In the genomic region with DNA sequence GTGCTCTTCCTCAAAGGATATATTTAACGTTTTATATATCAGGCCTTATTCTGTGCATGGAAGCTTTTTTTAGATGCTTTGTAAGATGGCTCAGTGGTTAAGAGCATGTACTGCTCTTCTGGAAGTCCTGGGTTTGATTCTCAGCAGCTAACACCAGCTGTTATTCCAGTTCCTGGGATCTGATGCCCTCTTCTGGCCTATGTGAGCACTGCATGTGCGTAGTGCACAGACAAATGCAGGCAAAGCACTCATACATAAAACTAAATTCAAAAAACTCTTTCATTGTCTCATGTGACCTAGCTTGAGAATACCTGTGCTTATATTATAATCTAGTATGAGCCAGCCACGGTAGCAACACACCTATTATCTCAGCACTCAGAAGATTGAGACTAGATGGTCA, we compare ENCODE assay signal across 9 mouse cellular contexts. TPM values are rescaled to one million over a fixed set of nuclear protein-coding genes. Genes with fewer than 3 reads are reported as not detected.
DNase-seq lines count a peak whose midpoint lies in the region; ATAC-seq and TF ChIP-seq lines count a peak whose summit lies in the region.
"Had no signal": no experiment of that assay in that cellular context is flagged by ENCODE, and none has a peak within 500 bp of the region (broad histone marks: within the 10 kb centered on the region; RNA-seq: fewer than 3 reads in every experiment).

No protein-coding gene starts in this region.

- H3K4me3 ChIP-seq in left cerebral cortex, adult 2 months: no peak overlapping the region
- no peak overlapping the region for H3K4me3 ChIP-seq in small intestine, adult 2 months (ENCODE audit: low read depth, low read length)

- TF ChIP-seq CTCF in left cerebral cortex, adult 2 months (IDR thresholded peaks at IDR 0.05): peak; percentile 66
- peak; percentile 50; the same call in 1 of the 2 replicates for TF ChIP-seq CTCF in small intestine, adult 2 months (IDR thresholded peaks at IDR 0.05; ENCODE audit: extremely low read depth, insufficient read length, insufficient replicate concordance, low read depth, low read length)

- ATAC-seq in inflammation-experienced regulatory T-cells, adult 6 months: no peak

- DNase-seq in adrenal gland, adult 18-20 months (ENCODE audit: low spot score in 2 of 2): peak; percentile 57 to 61
- DNase-seq in adrenal gland, adult 8-10 months: no peak
- no peak for DNase-seq in left cerebral cortex, adult 2 months (ENCODE audit: extremely low spot score in 1 of 2, low spot score in 2 of 2)
- DNase-seq in left cerebral cortex, adult 8-10 months (ENCODE audit: low spot score in 2 of 2): no peak
- peak; percentile 34 for DNase-seq in brain, adult 2 months (ENCODE audit: low read depth, low spot score)
- DNase-seq in large intestine, adult 2 months (ENCODE audit: low read depth, low spot score): peak; percentile 7

- H3K27ac ChIP-seq in left cerebral cortex, adult 2 months: no peak overlapping the region
- no peak overlapping the region for H3K27ac ChIP-seq in small intestine, adult 2 months (ENCODE audit: insufficient read depth, low read depth, low read length)

- 0 out of 2 replicates have a peak, but pooled peaks cover 2% of the 10 kb centered on the region for H3K36me3 ChIP-seq in small intestine, adult 2 months (ENCODE audit: control insufficient read depth, insufficient read depth, low read length)

- TF ChIP-seq POLR2A in small intestine, adult 2 months (IDR thresholded peaks at IDR 0.05; ENCODE audit: low read depth, low read length): no peak

- H3K27me3 ChIP-seq in small intestine, adult 2 months (ENCODE audit: control insufficient read depth, insufficient read depth, low read length): no peaks in the 10 kb centered on the region

- intact Hi-C loops in left cerebral cortex, adult 2 months (cut with DNase I): loop anchor here (10.0 kb wide), 1 partner anchor 168 kb away; no protein-coding TSS in a partner anchor

- WGBS in large intestine, adult 2 months: 60% methylated on average over 3 of the region's 3 CpGs
- 56% methylated on average over 3 of the region's 3 CpGs for WGBS in small intestine, adult 2 months

- H3K4me1 ChIP-seq in small intestine, adult 2 months (ENCODE audit: control insufficient read depth, insufficient read depth, insufficient read length, low read length): no peaks in the 10 kb centered on the region

RNA-seq across cellular contexts. Expression of gene Serpinf1, which starts 15.6 kb away (rescaled TPM):
- total RNA-seq in adrenal gland, adult 18-20 months (2021): 10 to 100 TPM; 13.7 to 28.0 TPM
- 10 to 100 TPM in 3 of 4 experiments, 1 to 10 TPM in 1; 9.0 to 31.5 (median 14.5) TPM for total RNA-seq in adrenal gland, adult 8-10 months (2022)
- total RNA-seq in left cerebral cortex, adult 2 months (2021): 10 to 100 TPM in 1 of 2 experiments, 1 to 10 TPM in 1; 9.7 to 10.5 TPM
- total RNA-seq in left cerebral cortex, adult 8-10 months (2022): 10 to 100 TPM in 2 of 4 experiments, 1 to 10 TPM in 2; 8.5 to 17.8 (median 11.3) TPM
- polyA plus RNA-seq in large intestine, adult 2 months (2012; rRNA removed): 12.0 and 12.7 TPM in 2 replicates
- 5.8 and 13.7 TPM in 2 replicates for polyA plus RNA-seq in small intestine, adult 2 months (2012; rRNA removed)
- 1 to 10 TPM; 3.3 to 5.0 (median 4.9) TPM for polyA plus RNA-seq in inflammation-experienced regulatory T-cells, adult 6 months (2017; shearing (Covaris generic))

RNA-seq across cellular contexts. Expression of gene Serpinf2, which starts 32.5 kb away (rescaled TPM):
- not detected for total RNA-seq in adrenal gland, adult 18-20 months (2021)
- under 1 TPM in 3 of 4 experiments, not detected in 1; 0.31 to 0.41 (median 0.38) TPM for total RNA-seq in adrenal gland, adult 8-10 months (2022)
- under 1 TPM in 1 of 2 experiments, not detected in 1; 0.28 TPM for total RNA-seq in left cerebral cortex, adult 2 months (2021)
- under 1 TPM in 3 of 4 experiments, not detected in 1; 0.27 to 0.84 (median 0.43) TPM for total RNA-seq in left cerebral cortex, adult 8-10 months (2022)
- 2.8 and 3.8 TPM in 2 replicates for polyA plus RNA-seq in large intestine, adult 2 months (2012; rRNA removed)
- 2.0 and 4.3 TPM in 2 replicates for polyA plus RNA-seq in small intestine, adult 2 months (2012; rRNA removed)
- polyA plus RNA-seq in inflammation-experienced regulatory T-cells, adult 6 months (2017; shearing (Covaris generic)): not detected
- polyA plus RNA-seq: heart, embryonic 14.5 days had no signal

RNA-seq across cellular contexts. Expression of gene Wdr81, which starts 47.7 kb away (rescaled TPM):
- total RNA-seq in adrenal gland, adult 18-20 months (2021): 10 to 100 TPM; 11.5 to 15.3 TPM
- 10 to 100 TPM; 19.3 to 21.7 (median 20.2) TPM for total RNA-seq in adrenal gland, adult 8-10 months (2022)
- total RNA-seq in left cerebral cortex, adult 2 months (2021): 10 to 100 TPM; 19.5 to 20.7 TPM
- 10 to 100 TPM; 20.2 to 22.5 (median 22.0) TPM for total RNA-seq in left cerebral cortex, adult 8-10 months (2022)
- 9.4 and 10.8 TPM in 2 replicates for polyA plus RNA-seq in large intestine, adult 2 months (2012; rRNA removed)
- 8.3 and 18.3 TPM in 2 replicates for polyA plus RNA-seq in small intestine, adult 2 months (2012; rRNA removed)
- 1 to 10 TPM; 5.1 to 7.9 (median 5.2) TPM for polyA plus RNA-seq in inflammation-experienced regulatory T-cells, adult 6 months (2017; shearing (Covaris generic))

RNA-seq across cellular contexts. Expression of gene Tlcd2, which starts 54.6 kb away (rescaled TPM):
- 1 to 10 TPM; 8.1 to 9.1 TPM for total RNA-seq in adrenal gland, adult 18-20 months (2021)
- total RNA-seq in adrenal gland, adult 8-10 months (2022): 10 to 100 TPM; 10.1 to 16.7 (median 13.1) TPM
- under 1 TPM; 0.51 to 0.66 TPM for total RNA-seq in left cerebral cortex, adult 2 months (2021)
- under 1 TPM; 0.62 to 0.99 (median 0.82) TPM for total RNA-seq in left cerebral cortex, adult 8-10 months (2022)
- polyA plus RNA-seq in large intestine, adult 2 months (2012; rRNA removed): 20.6 and 48.3 TPM in 2 replicates
- polyA plus RNA-seq in small intestine, adult 2 months (2012; rRNA removed): 27.9 and 78.8 TPM in 2 replicates
- polyA plus RNA-seq in inflammation-experienced regulatory T-cells, adult 6 months (2017; shearing (Covaris generic)): 10 to 100 TPM in 2 of 3 experiments, 1 to 10 TPM in 1; 10.0 to 23.2 (median 21.3) TPM

RNA-seq across cellular contexts. Expression of gene Smyd4, which starts 58.6 kb away (rescaled TPM):
- total RNA-seq in adrenal gland, adult 18-20 months (2021): 1 to 10 TPM; 6.6 to 7.9 TPM
- total RNA-seq in adrenal gland, adult 8-10 months (2022): 10 to 100 TPM; 10.2 to 23.6 (median 14.8) TPM
- total RNA-seq in left cerebral cortex, adult 2 months (2021): 10 to 100 TPM; 15.0 to 16.5 TPM
- 10 to 100 TPM; 13.9 to 22.5 (median 18.1) TPM for total RNA-seq in left cerebral cortex, adult 8-10 months (2022)
- polyA plus RNA-seq in large intestine, adult 2 months (2012; rRNA removed): 1.6 and 2.4 TPM in 2 replicates
- polyA plus RNA-seq in small intestine, adult 2 months (2012; rRNA removed): 1.2 and 1.4 TPM in 2 replicates
- 10 to 100 TPM; 10.8 to 25.4 (median 23.2) TPM for polyA plus RNA-seq in inflammation-experienced regulatory T-cells, adult 6 months (2017; shearing (Covaris generic))

Comparison
In these comparisons a context has a peak if more than half of its experiments do, and no peak if none do; other contexts are left out.
1. DNase-seq: peak in adrenal gland, adult 18-20 months (2 of 2), brain, adult 2 months (single experiment) and large intestine, adult 2 months (single experiment); none in adrenal gland, adult 8-10 months (single experiment), left cerebral cortex, adult 2 months (0 of 2) and left cerebral cortex, adult 8-10 months (0 of 2).